Mouse (Mus musculus) kidney, adult 2 months (tissue): ENCODE data around the gene Synpr.

Experiments used
- CTCF ChIP-seq: fragments of 200-500 bp; conservative IDR thresholded peaks from 2 replicates; pipeline ENCODE4 v1.5.1; 2011; ENCODE audit warnings: low read depth, mild to moderate bottlenecking, control low read depth, low read length, moderate library complexity, mixed read lengths; ENCODE audit not compliant: insufficient read depth, insufficient read length
- POLR2A ChIP-seq: fragments of 200-500 bp; IDR thresholded peaks from one replicate; pipeline ENCODE4 v1.6.1; 2011; ENCODE audit warnings: low read depth, low read length, control low read depth

GRCm38 (mm10) chr14:13554631-13555030 lies 270.1 kb downstream of the Synpr start:
- no peak for TF ChIP-seq CTCF
- no peak for TF ChIP-seq POLR2A
